Mouse (Mus musculus): ENCODE results near the gene Cad.

GRCm38 (mm10) chr5:31069810-31070209, 15.2 kb downstream of the Cad start:
- TF ChIP-seq CTCF (conservative IDR thresholded peaks at IDR 0.05; ENCODE audit: low read length): no peak
- no peak for TF ChIP-seq POU5F1 (IDR thresholded peaks at IDR 0.05; ENCODE audit: borderline replicate concordance, low read length)

Measured in E14TG2a.4 (cell line).